Mouse (Mus musculus): Measurements from ENCODE around the gene Coil. TPM values are rescaled to one million over a fixed set of nuclear protein-coding genes. Genes with fewer than 3 reads are reported as not detected.

The Coil gene
- polyA plus RNA-seq, 1 experiment from 2014 or later, result 3.0 TPM

DNA sequence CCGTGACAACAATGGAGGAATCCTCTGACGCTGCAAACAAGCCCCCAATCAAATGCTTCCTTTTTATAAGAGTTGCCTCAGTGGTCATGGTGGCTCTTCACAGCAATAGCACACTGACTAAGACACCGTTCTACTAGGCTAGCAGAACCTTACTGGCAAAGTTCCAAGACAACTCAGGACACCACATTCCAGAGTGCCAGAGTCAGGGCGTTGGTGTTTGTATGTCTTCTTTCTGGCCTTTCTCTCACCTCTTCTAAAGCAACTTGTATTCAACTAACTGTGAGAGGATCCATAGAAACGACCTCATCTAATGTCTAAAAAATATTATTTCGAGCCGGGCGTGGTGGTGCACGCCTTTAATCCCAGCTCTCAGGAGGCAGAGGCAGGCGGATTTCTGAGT is 53.4 kb downstream of the Coil start:
- no peak overlapping the region for H3K4me2 ChIP-seq (ENCODE audit: low read depth, low read length)
- no peaks in the 10 kb centered on the region for H3K36me3 ChIP-seq (ENCODE audit: control insufficient read depth, insufficient read depth)
- ATAC-seq (ENCODE audit: low read depth), result no peak
- H3K27ac ChIP-seq (ENCODE audit: low read length), result peak overlapping the region; percentile 58; the same call in 1 of the 2 replicates
- H3K4me1 ChIP-seq (ENCODE audit: control insufficient read depth, low read depth, low read length), result peaks cover 26% of the 10 kb centered on the region
- no peak overlapping the region for H3K4me3 ChIP-seq (ENCODE audit: low read depth, low read length)
- WGBS (ENCODE audit: insufficient replicate concordance), result 68% methylated on average over 10 of the region's 10 CpGs
- no peaks in the 10 kb centered on the region for H3K9me3 ChIP-seq (replicated peaks; ENCODE audit: control insufficient read depth, low read length)
- no peak overlapping the region for H3K9ac ChIP-seq (ENCODE audit: low read depth, low read length)
- no peaks in the 10 kb centered on the region for H3K27me3 ChIP-seq (ENCODE audit: control insufficient read depth, insufficient read depth, low read depth, low read length)

DNA sequence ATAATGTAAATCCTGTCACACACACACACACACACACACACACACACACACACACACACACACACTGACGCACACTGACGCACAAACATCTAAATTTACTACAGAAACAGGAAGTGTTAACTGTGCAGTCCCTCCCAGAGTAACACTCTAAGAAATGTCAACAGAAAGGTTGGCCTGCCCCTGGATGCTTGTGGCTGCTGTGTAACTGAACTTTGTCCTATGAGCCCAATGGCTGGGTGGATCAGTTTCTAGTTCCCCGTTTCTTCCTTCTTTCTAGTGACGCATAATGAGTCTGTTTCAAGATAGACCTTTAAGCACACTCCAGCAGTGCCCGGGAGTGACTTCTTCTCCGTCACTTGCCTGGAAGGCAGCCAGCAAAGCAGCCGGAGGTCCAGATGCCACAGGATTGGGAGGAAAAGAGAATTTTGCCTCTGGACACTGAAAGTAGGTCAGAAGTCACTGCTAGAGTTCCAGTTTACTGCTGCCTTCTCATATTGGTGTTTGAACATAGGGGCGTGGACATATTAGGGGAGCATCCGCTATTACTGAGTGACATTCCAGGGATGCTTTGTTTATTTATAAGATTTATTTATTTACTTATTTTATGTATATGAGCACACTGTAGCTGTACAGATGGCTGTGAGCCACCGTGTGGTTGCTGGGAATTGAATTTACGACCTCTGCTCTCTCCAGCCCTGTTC is 54.3 kb downstream of the Coil start:
- Histone ChIP-seq H3K4me1 (ENCODE audit: control insufficient read depth, low read depth, low read length) (peaks cover 29% of the 10 kb centered on the region), H3K36me3 (ENCODE audit: control insufficient read depth, insufficient read depth) (no peaks in the 10 kb centered on the region), H3K9ac (ENCODE audit: low read depth, low read length) (no peak overlapping the region), H3K27me3 (ENCODE audit: control insufficient read depth, insufficient read depth, low read depth, low read length) (no peaks in the 10 kb centered on the region), H3K9me3 (replicated peaks; ENCODE audit: control insufficient read depth, low read length) (no peaks in the 10 kb centered on the region), H3K4me3 (ENCODE audit: low read depth, low read length) (0 out of 2 replicates have a peak overlapping the region, but pooled peaks have one; percentile 9), H3K27ac (ENCODE audit: low read length) (peak overlapping the region; percentile 87), H3K4me2 (ENCODE audit: low read depth, low read length) (peak overlapping the region; percentile 32; the same call in 1 of the 2 replicates)
- 43% methylated on average over 11 of the region's 11 CpGs for WGBS (ENCODE audit: insufficient replicate concordance)
- peak; percentile 72 for ATAC-seq (ENCODE audit: low read depth)

DNA sequence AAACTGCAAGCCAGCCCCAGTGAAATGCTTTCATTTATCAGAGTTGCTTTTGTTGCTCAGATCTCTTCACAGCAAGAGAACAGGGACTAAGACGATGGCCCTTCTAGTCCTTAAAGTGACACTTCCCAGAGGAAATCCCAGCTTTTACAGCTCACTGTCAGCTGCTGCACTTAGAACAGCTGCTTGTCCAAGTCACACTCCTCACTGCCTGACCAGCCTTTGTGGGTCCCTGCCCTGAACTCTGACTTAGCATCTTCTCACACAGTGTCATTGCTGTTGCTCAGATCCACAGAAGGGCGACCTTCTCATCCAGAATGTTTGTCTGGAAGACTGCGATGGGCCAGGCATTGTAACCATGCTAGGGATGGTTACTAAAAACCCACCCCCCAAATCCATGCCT is 55.6 kb downstream of the Coil start:
- no peak overlapping the region for H3K27ac ChIP-seq (ENCODE audit: low read length)
- peaks cover 29% of the 10 kb centered on the region for H3K4me1 ChIP-seq (ENCODE audit: control insufficient read depth, low read depth, low read length)
- H3K36me3 ChIP-seq (ENCODE audit: control insufficient read depth, insufficient read depth), result no peaks in the 10 kb centered on the region
- 74% methylated on average over 3 of the region's 3 CpGs for WGBS (ENCODE audit: insufficient replicate concordance)
- no peak overlapping the region for H3K4me3 ChIP-seq (ENCODE audit: low read depth, low read length)
- no peak for ATAC-seq (ENCODE audit: low read depth)
- no peaks in the 10 kb centered on the region for H3K9me3 ChIP-seq (replicated peaks; ENCODE audit: control insufficient read depth, low read length)
- no peaks in the 10 kb centered on the region for H3K27me3 ChIP-seq (ENCODE audit: control insufficient read depth, insufficient read depth, low read depth, low read length)
- H3K9ac ChIP-seq (ENCODE audit: low read depth, low read length), result no peak overlapping the region
- H3K4me2 ChIP-seq (ENCODE audit: low read depth, low read length), result no peak overlapping the region

GRCm38 (mm10) chr11:89026117-89026516 is 56.1 kb downstream of the Coil start:
- H3K4me2 ChIP-seq (ENCODE audit: low read depth, low read length), result no peak overlapping the region
- 72% methylated on average over 3 of the region's 3 CpGs for WGBS (ENCODE audit: insufficient replicate concordance)

DNA sequence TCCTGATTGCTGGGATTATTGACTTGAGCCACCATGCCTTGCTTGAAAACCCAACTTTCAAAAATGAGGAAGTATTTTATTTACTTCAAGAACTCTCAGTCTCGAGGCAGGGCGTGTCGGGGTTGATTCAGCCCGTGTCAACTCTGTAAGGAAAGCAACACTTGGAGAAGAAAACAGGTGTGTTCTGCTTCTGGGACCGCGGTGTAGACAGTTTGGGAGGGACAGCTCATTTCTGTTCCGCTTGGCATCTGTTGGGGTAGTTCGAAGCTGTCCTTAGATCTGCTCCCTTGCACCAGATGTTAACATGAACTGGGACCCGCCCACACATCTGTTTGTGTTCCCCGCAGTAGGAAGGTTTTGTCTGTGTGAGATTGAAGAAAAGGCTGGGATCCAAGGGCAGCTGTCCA is 57.9 kb downstream of the Coil start:
- ATAC-seq (ENCODE audit: low read depth), result no peak
- Histone ChIP-seq H3K36me3 (ENCODE audit: control insufficient read depth, insufficient read depth) (no peaks in the 10 kb centered on the region), H3K4me1 (ENCODE audit: control insufficient read depth, low read depth, low read length) (peaks cover 16% of the 10 kb centered on the region), H3K9me3 (replicated peaks; ENCODE audit: control insufficient read depth, low read length) (no peaks in the 10 kb centered on the region), H3K27ac (ENCODE audit: low read length) (peak overlapping the region; percentile 36; the same call in 1 of the 2 replicates), H3K27me3 (ENCODE audit: control insufficient read depth, insufficient read depth, low read depth, low read length) (no peaks in the 10 kb centered on the region), H3K4me2 (ENCODE audit: low read depth, low read length) (peak overlapping the region; percentile 0; the same call in 1 of the 2 replicates), H3K9ac (ENCODE audit: low read depth, low read length) (no peak overlapping the region), H3K4me3 (ENCODE audit: low read depth, low read length) (no peak overlapping the region)
- 25% methylated on average over 10 of the region's 10 CpGs for WGBS (ENCODE audit: insufficient replicate concordance)

More at GRCm38 (mm10) chr11:89026117-89026516, 56.1 kb downstream of the Coil start:
- H3K27ac ChIP-seq (ENCODE audit: low read length), result no peak overlapping the region
- ATAC-seq (ENCODE audit: low read depth), result no peak
- H3K36me3 ChIP-seq (ENCODE audit: control insufficient read depth, insufficient read depth), result no peaks in the 10 kb centered on the region
- no peaks in the 10 kb centered on the region for H3K27me3 ChIP-seq (ENCODE audit: control insufficient read depth, insufficient read depth, low read depth, low read length)
- H3K9ac ChIP-seq (ENCODE audit: low read depth, low read length), result no peak overlapping the region
- no peak overlapping the region for H3K4me3 ChIP-seq (ENCODE audit: low read depth, low read length)
- peaks cover 27% of the 10 kb centered on the region for H3K4me1 ChIP-seq (ENCODE audit: control insufficient read depth, low read depth, low read length)
- H3K9me3 ChIP-seq (replicated peaks; ENCODE audit: control insufficient read depth, low read length), result no peaks in the 10 kb centered on the region

- H3K9me3 ChIP-seq (replicated peaks; ENCODE audit: control insufficient read depth, low read length), result no peaks in the 10 kb centered on the region
- H3K27ac ChIP-seq (ENCODE audit: low read length), result 0 out of 2 replicates have a peak overlapping the region, but pooled peaks have one; percentile 48
- H3K4me2 ChIP-seq (ENCODE audit: low read depth, low read length), result no peak overlapping the region
- 8% methylated on average over 10 of the region's 10 CpGs for WGBS (ENCODE audit: insufficient replicate concordance)
- no peak overlapping the region for H3K4me3 ChIP-seq (ENCODE audit: low read depth, low read length)
- H3K4me1 ChIP-seq (ENCODE audit: control insufficient read depth, low read depth, low read length), result peaks cover 16% of the 10 kb centered on the region
- no peaks in the 10 kb centered on the region for H3K36me3 ChIP-seq (ENCODE audit: control insufficient read depth, insufficient read depth)
- ATAC-seq (ENCODE audit: low read depth), result peak; percentile 77
- no peak overlapping the region for H3K9ac ChIP-seq (ENCODE audit: low read depth, low read length)
- no peaks in the 10 kb centered on the region for H3K27me3 ChIP-seq (ENCODE audit: control insufficient read depth, insufficient read depth, low read depth, low read length)
Measured at GRCm38 (mm10) chr11:89028871-89029405, 58.9 kb downstream of the Coil start.

DNA sequence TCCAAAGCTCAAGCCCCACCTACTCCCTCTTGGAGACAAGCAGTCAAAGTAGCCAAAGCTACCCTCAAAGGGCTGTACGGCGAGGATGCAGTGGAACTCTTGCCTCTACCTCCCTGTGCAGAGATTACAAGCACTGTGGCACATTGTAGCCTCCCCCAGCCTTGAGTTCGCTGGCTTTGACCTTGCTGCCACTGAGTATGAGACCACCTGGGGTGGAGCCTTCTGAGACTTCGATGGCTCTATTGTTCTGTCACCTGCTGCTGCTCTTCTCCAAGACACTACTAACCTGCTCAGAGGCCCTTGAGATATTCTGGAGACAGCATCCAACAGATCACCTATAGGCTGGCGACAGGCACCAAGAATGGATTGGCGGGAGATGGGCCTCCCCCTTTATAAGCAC is 60.5 kb downstream of the Coil start:
- Histone ChIP-seq H3K4me2 (ENCODE audit: low read depth, low read length) (no peak overlapping the region), H3K4me3 (ENCODE audit: low read depth, low read length) (no peak overlapping the region), H3K36me3 (ENCODE audit: control insufficient read depth, insufficient read depth) (no peaks in the 10 kb centered on the region), H3K27ac (ENCODE audit: low read length) (no peak overlapping the region), H3K9me3 (replicated peaks; ENCODE audit: control insufficient read depth, low read length) (no peaks in the 10 kb centered on the region), H3K27me3 (ENCODE audit: control insufficient read depth, insufficient read depth, low read depth, low read length) (no peaks in the 10 kb centered on the region), H3K4me1 (ENCODE audit: control insufficient read depth, low read depth, low read length) (peaks cover 16% of the 10 kb centered on the region), H3K9ac (ENCODE audit: low read depth, low read length) (no peak overlapping the region)
- ATAC-seq (ENCODE audit: low read depth), result no peak
- 69% methylated on average over 6 of the region's 6 CpGs for WGBS (ENCODE audit: insufficient replicate concordance)

- H3K9me3 ChIP-seq (replicated peaks; ENCODE audit: control insufficient read depth, low read length), result no peaks in the 10 kb centered on the region
- no peak for ATAC-seq (ENCODE audit: low read depth)
- no peak overlapping the region for H3K4me2 ChIP-seq (ENCODE audit: low read depth, low read length)
- H3K9ac ChIP-seq (ENCODE audit: low read depth, low read length), result no peak overlapping the region
- H3K4me3 ChIP-seq (ENCODE audit: low read depth, low read length), result no peak overlapping the region
- 56% methylated on average over 1 of the region's 1 CpGs for WGBS (ENCODE audit: insufficient replicate concordance)
- H3K27ac ChIP-seq (ENCODE audit: low read length), result no peak overlapping the region
- peaks cover 16% of the 10 kb centered on the region for H3K4me1 ChIP-seq (ENCODE audit: control insufficient read depth, low read depth, low read length)
- H3K27me3 ChIP-seq (ENCODE audit: control insufficient read depth, insufficient read depth, low read depth, low read length), result no peaks in the 10 kb centered on the region
- H3K36me3 ChIP-seq (ENCODE audit: control insufficient read depth, insufficient read depth), result no peaks in the 10 kb centered on the region
Measured at GRCm38 (mm10) chr11:89031189-89031588, 61.1 kb downstream of the Coil start.

- no peak for ATAC-seq (ENCODE audit: low read depth)
- H3K4me2 ChIP-seq (ENCODE audit: low read depth, low read length), result no peak overlapping the region
- H3K36me3 ChIP-seq (ENCODE audit: control insufficient read depth, insufficient read depth), result no peaks in the 10 kb centered on the region
- no peak overlapping the region for H3K4me3 ChIP-seq (ENCODE audit: low read depth, low read length)
- H3K27ac ChIP-seq (ENCODE audit: low read length), result no peak overlapping the region
- no peaks in the 10 kb centered on the region for H3K9me3 ChIP-seq (replicated peaks; ENCODE audit: control insufficient read depth, low read length)
- H3K27me3 ChIP-seq (ENCODE audit: control insufficient read depth, insufficient read depth, low read depth, low read length), result no peaks in the 10 kb centered on the region
- H3K4me1 ChIP-seq (ENCODE audit: control insufficient read depth, low read depth, low read length), result no peaks in the 10 kb centered on the region
- no peak overlapping the region for H3K9ac ChIP-seq (ENCODE audit: low read depth, low read length)
Measured at GRCm38 (mm10) chr11:89034592-89034991, 64.5 kb downstream of the Coil start.
